25 mouse cellular contexts compared by ENCODE assay signal in genomic region chr16:35504266-35504665, GRCm38 (mm10). TPM values are rescaled to one million over a fixed set of nuclear protein-coding genes. Genes with fewer than 3 reads are reported as not detected.
"Had no signal": no experiment of that assay in that cellular context is flagged by ENCODE, and none has a peak within 500 bp of the region (broad histone marks: within the 10 kb centered on the region; RNA-seq: fewer than 3 reads in every experiment).

No protein-coding gene starts in this region.

- ATAC-seq: forebrain, embryonic 15.5 days; forebrain, postnatal 0 days; hindbrain, postnatal 0 days; intestine, embryonic 16.5 days; liver, embryonic 12.5 days had no signal

- H3K27ac ChIP-seq: forebrain, embryonic 15.5 days; heart, adult 2 months; heart, embryonic 13.5 days; heart, embryonic 15.5 days; hindbrain, embryonic 13.5 days; hindbrain, embryonic 15.5 days; hindbrain, postnatal 0 days; kidney, postnatal 0 days; limb, embryonic 13.5 days; limb, embryonic 15.5 days; liver, embryonic 12.5 days; liver, embryonic 14.5 days had no signal

- H3K27me3 ChIP-seq: forebrain, embryonic 15.5 days; heart, embryonic 13.5 days; heart, embryonic 15.5 days; hindbrain, embryonic 13.5 days; hindbrain, embryonic 15.5 days; limb, embryonic 13.5 days; limb, embryonic 15.5 days; liver, embryonic 12.5 days had no signal

- H3K4me1 ChIP-seq: forebrain, embryonic 15.5 days; hindbrain, embryonic 15.5 days; limb, embryonic 13.5 days; limb, embryonic 15.5 days; liver, embryonic 12.5 days had no signal

- H3K9ac ChIP-seq: forebrain, embryonic 15.5 days; forebrain, postnatal 0 days; heart, embryonic 13.5 days; heart, embryonic 15.5 days; hindbrain, embryonic 13.5 days; hindbrain, embryonic 15.5 days; limb, embryonic 13.5 days; limb, embryonic 15.5 days; liver, embryonic 12.5 days; liver, embryonic 14.5 days had no signal

- H3K4me3 ChIP-seq: forebrain, embryonic 15.5 days; heart, adult 2 months; heart, embryonic 13.5 days; heart, embryonic 15.5 days; hindbrain, embryonic 13.5 days; hindbrain, embryonic 15.5 days; limb, embryonic 13.5 days; limb, embryonic 15.5 days; liver, embryonic 12.5 days had no signal

- H3K4me2 ChIP-seq: forebrain, embryonic 15.5 days; heart, embryonic 11.5 days; heart, embryonic 13.5 days; heart, embryonic 15.5 days; hindbrain, embryonic 13.5 days; hindbrain, embryonic 15.5 days; limb, embryonic 13.5 days; limb, embryonic 15.5 days; liver, embryonic 12.5 days had no signal

- H3K36me3 ChIP-seq: forebrain, embryonic 15.5 days; heart, embryonic 13.5 days; heart, embryonic 15.5 days; hindbrain, embryonic 13.5 days; hindbrain, embryonic 15.5 days; limb, embryonic 13.5 days; limb, embryonic 15.5 days; liver, embryonic 12.5 days had no signal

- DNase-seq: forebrain, postnatal 0 days; gastrocnemius, postnatal 14 days; gastrocnemius, postnatal 36 days; heart, adult 11 months; heart, adult 2 months; heart, postnatal 14 days; heart, postnatal 36 days; kidney, adult 18-20 months; layer of hippocampus, adult 9-11 months; layer of hippocampus, postnatal 36 days; left cerebral cortex, postnatal 4 days had no signal

- H3K9me3 ChIP-seq: forebrain, embryonic 15.5 days; heart, embryonic 15.5 days; hindbrain, embryonic 13.5 days; hindbrain, embryonic 15.5 days; limb, embryonic 15.5 days; liver, embryonic 12.5 days had no signal

RNA-seq across cellular contexts. Expression of gene Sema5b, which starts 36.7 kb away (rescaled TPM):
- total RNA-seq: hematopoietic stem cell, adult 5-6 weeks had no signal
